Mouse (Mus musculus): ENCODE measurements around the gene Mcrs1. TPM values are rescaled to one million over a fixed set of nuclear protein-coding genes. Genes with fewer than 3 reads are reported as not detected.

Gene Mcrs1
- total and polyA plus RNA-seq, 2 experiments from 2014 or later, result 207 to 225 TPM

DNA sequence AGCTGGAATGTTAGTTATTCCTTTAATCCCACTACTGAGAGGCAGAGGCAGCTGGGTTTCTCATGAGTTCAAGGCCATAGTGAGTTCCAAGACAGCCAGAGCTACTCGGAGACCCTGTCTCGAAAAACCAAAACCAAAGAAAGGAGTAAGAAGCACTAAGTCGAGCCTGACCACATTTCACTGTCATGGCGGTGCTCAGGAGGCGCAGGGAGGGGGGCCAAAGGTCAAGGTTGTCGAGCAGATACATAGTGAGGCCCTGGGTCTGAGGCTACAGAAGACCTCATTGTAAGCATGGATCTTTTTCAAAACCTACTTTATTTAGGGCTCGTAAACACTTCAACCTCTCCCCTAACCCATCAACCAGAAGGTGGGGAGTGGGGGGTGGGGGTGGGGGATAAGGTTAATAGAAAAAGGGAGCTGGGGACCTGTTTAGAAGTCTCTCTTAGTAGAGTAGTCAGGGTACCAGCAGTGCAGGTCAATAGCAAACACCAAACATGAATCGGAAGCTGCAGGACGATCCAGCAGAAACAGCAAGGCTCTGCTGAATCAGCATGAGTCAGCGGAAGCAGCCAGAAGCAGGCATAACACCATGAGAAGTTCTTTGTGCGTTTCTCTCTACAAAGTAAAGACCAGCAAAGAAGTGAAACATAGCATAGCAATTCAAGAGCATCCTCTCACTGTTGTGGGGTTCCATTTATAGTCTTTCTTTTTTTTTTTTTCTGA is 35.9 kb downstream of the Mcrs1 start:
- no peak overlapping the region for H3K9ac ChIP-seq (replicated peaks; ENCODE audit: low read length, poor library complexity, severe bottlenecking)
- peaks cover 17% of the 10 kb centered on the region for H3K36me3 ChIP-seq (ENCODE audit: insufficient read depth, low read length)
- no peak for TF ChIP-seq CTCF (IDR thresholded peaks at IDR 0.05)
- no peak overlapping the region for H3K4me2 ChIP-seq (ENCODE audit: low read depth, low read length, poor library complexity, severe bottlenecking)
- WGBS, result 89% methylated on average over 11 of the region's 11 CpGs
- DNase-seq (ENCODE audit: low spot score) (no peak), ATAC-seq (ENCODE audit: low FRiP score) (no peak)
- no peaks in the 10 kb centered on the region for H3K4me1 ChIP-seq (ENCODE audit: insufficient read depth, low read length)
- no peak overlapping the region for H3K4me3 ChIP-seq (ENCODE audit: low read depth, low read length)
- no peaks in the 10 kb centered on the region for H3K9me3 ChIP-seq (ENCODE audit: low read length)
- peaks cover 9% of the 10 kb centered on the region for H3K27me3 ChIP-seq (ENCODE audit: insufficient read depth, low read length)
- H3K27ac ChIP-seq (ENCODE audit: low read depth, low read length), result no peak overlapping the region

DNA sequence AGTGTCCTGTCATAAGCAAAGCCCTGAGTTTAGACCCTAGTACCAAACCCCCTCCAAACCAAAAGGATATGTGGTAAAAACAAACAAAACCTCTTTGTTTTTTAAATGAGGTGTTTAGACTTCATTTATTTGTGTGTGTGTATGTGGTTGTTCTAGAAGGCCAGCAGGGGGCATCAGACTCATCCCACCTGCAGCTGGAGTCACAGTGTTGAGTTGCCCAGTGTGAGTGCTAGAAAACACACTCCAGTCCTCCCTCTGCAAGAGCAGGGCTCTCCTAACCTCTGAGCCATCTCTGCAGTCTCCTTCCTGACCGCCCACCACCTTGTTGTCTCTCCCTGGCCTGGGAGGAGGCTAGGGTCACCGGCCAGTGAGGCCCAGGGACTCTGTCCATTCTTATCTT is 36.8 kb downstream of the Mcrs1 start:
- Histone ChIP-seq H3K4me2 (ENCODE audit: low read depth, low read length, poor library complexity, severe bottlenecking) (no peak overlapping the region), H3K4me3 (ENCODE audit: low read depth, low read length) (no peak overlapping the region), H3K9ac (replicated peaks; ENCODE audit: low read length, poor library complexity, severe bottlenecking) (no peak overlapping the region), H3K4me1 (ENCODE audit: insufficient read depth, low read length) (no peaks in the 10 kb centered on the region), H3K9me3 (ENCODE audit: low read length) (no peaks in the 10 kb centered on the region), H3K36me3 (ENCODE audit: insufficient read depth, low read length) (peaks cover 26% of the 10 kb centered on the region), H3K27ac (ENCODE audit: low read depth, low read length) (no peak overlapping the region), H3K27me3 (ENCODE audit: insufficient read depth, low read length) (peaks cover 3% of the 10 kb centered on the region)
- ATAC-seq (ENCODE audit: low FRiP score) (no peak), DNase-seq (ENCODE audit: low spot score) (no peak)
- TF ChIP-seq CTCF (IDR thresholded peaks at IDR 0.05), result peak; percentile 45
- 77% methylated on average over 2 of the region's 2 CpGs for WGBS

DNA sequence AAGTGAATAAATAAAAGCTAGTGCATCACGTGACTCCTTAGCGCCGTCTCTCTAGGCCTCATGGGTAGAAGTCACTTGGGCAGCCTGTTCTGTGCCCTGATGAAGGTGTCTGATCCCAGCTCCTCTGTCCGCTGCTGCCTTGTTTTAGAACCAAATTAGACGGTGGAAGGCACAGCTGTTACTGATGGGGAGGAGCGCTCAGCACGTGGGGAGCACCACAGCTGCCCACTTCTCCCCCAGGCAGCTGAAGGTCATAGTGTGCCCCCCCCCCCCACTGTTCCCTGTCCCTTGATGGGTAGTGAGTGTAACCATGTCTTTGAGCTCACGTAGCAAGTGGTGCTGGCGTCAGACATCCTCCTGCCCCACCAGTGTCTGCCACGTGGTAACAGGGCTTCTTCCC is 38.6 kb downstream of the Mcrs1 start:
- DNase-seq (ENCODE audit: low spot score) (no peak), ATAC-seq (ENCODE audit: low FRiP score) (no peak)
- Histone ChIP-seq H3K4me2 (ENCODE audit: low read depth, low read length, poor library complexity, severe bottlenecking) (no peak overlapping the region), H3K27ac (ENCODE audit: low read depth, low read length) (no peak overlapping the region), H3K4me1 (ENCODE audit: insufficient read depth, low read length) (no peaks in the 10 kb centered on the region), H3K27me3 (ENCODE audit: insufficient read depth, low read length) (no peaks in the 10 kb centered on the region), H3K9ac (replicated peaks; ENCODE audit: low read length, poor library complexity, severe bottlenecking) (no peak overlapping the region), H3K36me3 (ENCODE audit: insufficient read depth, low read length) (peaks cover 37% of the 10 kb centered on the region), H3K9me3 (ENCODE audit: low read length) (no peaks in the 10 kb centered on the region), H3K4me3 (ENCODE audit: low read depth, low read length) (no peak overlapping the region)
- WGBS, result 84% methylated on average over 10 of the region's 10 CpGs
- TF ChIP-seq CTCF (IDR thresholded peaks at IDR 0.05), result no peak

DNA sequence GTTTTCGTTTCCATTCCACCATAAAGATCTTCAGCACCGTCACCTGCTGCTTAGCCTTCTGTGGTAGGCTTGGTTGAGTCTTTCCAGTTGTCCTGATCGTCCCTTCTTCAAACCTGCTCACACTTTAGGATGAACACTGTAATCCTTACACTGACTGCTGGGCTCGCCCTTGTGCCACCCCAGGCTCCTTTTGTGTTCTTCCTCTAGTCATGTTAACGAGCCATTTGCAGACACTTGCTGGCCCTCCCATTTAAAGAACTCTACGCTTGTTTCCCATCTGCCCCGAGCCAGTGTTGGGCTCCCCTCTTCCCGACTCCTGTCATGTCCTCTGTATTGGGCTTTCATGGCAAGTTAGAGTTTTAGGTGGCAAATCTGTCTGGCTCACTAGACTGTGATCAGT is 45.8 kb downstream of the Mcrs1 start:
- 75% methylated on average over 8 of the region's 8 CpGs for WGBS
- Histone ChIP-seq H3K4me3 (ENCODE audit: low read depth, low read length) (no peak overlapping the region), H3K9ac (replicated peaks; ENCODE audit: low read length, poor library complexity, severe bottlenecking) (no peak overlapping the region), H3K27ac (ENCODE audit: low read depth, low read length) (no peak overlapping the region), H3K36me3 (ENCODE audit: insufficient read depth, low read length) (peaks cover 38% of the 10 kb centered on the region), H3K9me3 (ENCODE audit: low read length) (no peaks in the 10 kb centered on the region), H3K4me2 (ENCODE audit: low read depth, low read length, poor library complexity, severe bottlenecking) (no peak overlapping the region), H3K27me3 (ENCODE audit: insufficient read depth, low read length) (no peaks in the 10 kb centered on the region), H3K4me1 (ENCODE audit: insufficient read depth, low read length) (no peaks in the 10 kb centered on the region)
- no peak for TF ChIP-seq CTCF (IDR thresholded peaks at IDR 0.05)
- ATAC-seq (ENCODE audit: low FRiP score) (no peak), DNase-seq (ENCODE audit: low spot score) (no peak)

- Histone ChIP-seq H3K27me3 (ENCODE audit: insufficient read depth, low read length) (no peaks in the 10 kb centered on the region), H3K27ac (ENCODE audit: low read depth, low read length) (no peak overlapping the region), H3K36me3 (ENCODE audit: insufficient read depth, low read length) (peaks cover 16% of the 10 kb centered on the region; the same call in 1 of the 2 replicates), H3K4me1 (ENCODE audit: insufficient read depth, low read length) (no peaks in the 10 kb centered on the region), H3K9ac (replicated peaks; ENCODE audit: low read length, poor library complexity, severe bottlenecking) (no peak overlapping the region), H3K4me2 (ENCODE audit: low read depth, low read length, poor library complexity, severe bottlenecking) (no peak overlapping the region), H3K9me3 (ENCODE audit: low read length) (no peaks in the 10 kb centered on the region), H3K4me3 (ENCODE audit: low read depth, low read length) (no peak overlapping the region)
- DNase-seq (ENCODE audit: low spot score) (peak; percentile 68), ATAC-seq (ENCODE audit: low FRiP score) (no peak)
- peak; percentile 79 for TF ChIP-seq CTCF (IDR thresholded peaks at IDR 0.05)
Observed at GRCm38 (mm10) chr15:99198761-99199160, 53.0 kb downstream of the Mcrs1 start.

- Histone ChIP-seq H3K9ac (replicated peaks; ENCODE audit: low read length, poor library complexity, severe bottlenecking) (no peak overlapping the region), H3K27ac (ENCODE audit: low read depth, low read length) (no peak overlapping the region), H3K9me3 (ENCODE audit: low read length) (no peaks in the 10 kb centered on the region), H3K4me2 (ENCODE audit: low read depth, low read length, poor library complexity, severe bottlenecking) (no peak overlapping the region), H3K4me3 (ENCODE audit: low read depth, low read length) (no peak overlapping the region), H3K4me1 (ENCODE audit: insufficient read depth, low read length) (no peaks in the 10 kb centered on the region), H3K27me3 (ENCODE audit: insufficient read depth, low read length) (no peaks in the 10 kb centered on the region), H3K36me3 (ENCODE audit: insufficient read depth, low read length) (peaks cover 14% of the 10 kb centered on the region)
- ATAC-seq (ENCODE audit: low FRiP score) (no peak), DNase-seq (ENCODE audit: low spot score) (peak; percentile 56)
- TF ChIP-seq CTCF (IDR thresholded peaks at IDR 0.05), result no peak
- 52% methylated on average over 6 of the region's 6 CpGs for WGBS
Observed at GRCm38 (mm10) chr15:99195043-99195442, 56.7 kb downstream of the Mcrs1 start.

Measured in midbrain, postnatal 0 days (tissue).